Mouse (Mus musculus) MEL (cell line): ENCODE data around the gene Nlrc4. TPM values are rescaled to one million over a fixed set of nuclear protein-coding genes. Genes with fewer than 3 reads are reported as not detected.

Experiments
- polyA plus RNA-seq, 2 experiments: library from polyadenylated mRNA; stranded (reverse) in 1 of 2; unstranded in 1 of 2; fragments of >175 nt in 1 of 2; fragments of >200 nt in 1 of 2; gene quantifications; 2 replicates each; pipeline versions ENCODE4 v1.2.1 to v1.2.4; 2012; ENCODE audit warnings: low replicate concordance in 2 of 2, low read depth in 1 of 2; ENCODE audit not compliant: insufficient read length in 2 of 2, insufficient read depth in 1 of 2, missing spikeins in 1 of 2
- total RNA-seq: library from RNA; depleted of rRNA; stranded (reverse); fragments of 300-350 nt; gene quantifications from 2 replicates; pipeline ENCODE4 v1.2.3, GENCODE M21; 2012; rRNA removed

Nlrc4 gene
- total and polyA plus RNA-seq, 3 experiments = 0.04 to 0.47 TPM; not detected in 1

Other genes starting within 250 kb of the Nlrc4 start
- 68.8 and 75.3 TPM in 2 replicates for gene Memo1, start 163.6 kb downstream of the Nlrc4 start, total RNA-seq
- 10 to 100 TPM in 1 of 2 experiments, not detected in 1; 63.1 TPM for gene Memo1, start 163.6 kb downstream of the Nlrc4 start, polyA plus RNA-seq
- gene Dpy30, start 135.2 kb downstream of the Nlrc4 start, total RNA-seq = 113 and 121 TPM in 2 replicates
- 100 to 1,000 TPM in 1 of 2 experiments, not detected in 1; 192 TPM for gene Dpy30, start 135.2 kb downstream of the Nlrc4 start, polyA plus RNA-seq
- gene Spast, start 120.2 kb downstream of the Nlrc4 start, total RNA-seq = 28.2 and 29.0 TPM in 2 replicates
- gene Spast, start 120.2 kb downstream of the Nlrc4 start, polyA plus RNA-seq = 10 to 100 TPM in 1 of 2 experiments, not detected in 1; 35.2 TPM
- 13.9 and 15.5 TPM in 2 replicates for gene Slc30a6, start 63.5 kb downstream of the Nlrc4 start, total RNA-seq
- 10 to 100 TPM in 1 of 2 experiments, not detected in 1; 19.4 TPM for gene Slc30a6, start 63.5 kb downstream of the Nlrc4 start, polyA plus RNA-seq
- 24.3 and 24.4 TPM in 2 replicates for gene Yipf4, start 30.4 kb upstream of the Nlrc4 start, total RNA-seq
- 10 to 100 TPM in 1 of 2 experiments, not detected in 1; 31.7 TPM for gene Yipf4, start 30.4 kb upstream of the Nlrc4 start, polyA plus RNA-seq
- gene Birc6, start 69.2 kb upstream of the Nlrc4 start, total RNA-seq = 58.7 and 66.4 TPM in 2 replicates
- 100 to 1,000 TPM in 1 of 2 experiments, 10 to 100 TPM in 1; 67.3 to 475 TPM for gene Birc6, start 69.2 kb upstream of the Nlrc4 start, polyA plus RNA-seq